Mouse (Mus musculus): ENCODE results near the gene Gad2.
"Not testable (repeated sequence)": the region's sequence is repeated elsewhere in the genome, so short reads cannot be mapped to it uniquely, and the experiment has no call there.

Gad2 gene

DNA sequence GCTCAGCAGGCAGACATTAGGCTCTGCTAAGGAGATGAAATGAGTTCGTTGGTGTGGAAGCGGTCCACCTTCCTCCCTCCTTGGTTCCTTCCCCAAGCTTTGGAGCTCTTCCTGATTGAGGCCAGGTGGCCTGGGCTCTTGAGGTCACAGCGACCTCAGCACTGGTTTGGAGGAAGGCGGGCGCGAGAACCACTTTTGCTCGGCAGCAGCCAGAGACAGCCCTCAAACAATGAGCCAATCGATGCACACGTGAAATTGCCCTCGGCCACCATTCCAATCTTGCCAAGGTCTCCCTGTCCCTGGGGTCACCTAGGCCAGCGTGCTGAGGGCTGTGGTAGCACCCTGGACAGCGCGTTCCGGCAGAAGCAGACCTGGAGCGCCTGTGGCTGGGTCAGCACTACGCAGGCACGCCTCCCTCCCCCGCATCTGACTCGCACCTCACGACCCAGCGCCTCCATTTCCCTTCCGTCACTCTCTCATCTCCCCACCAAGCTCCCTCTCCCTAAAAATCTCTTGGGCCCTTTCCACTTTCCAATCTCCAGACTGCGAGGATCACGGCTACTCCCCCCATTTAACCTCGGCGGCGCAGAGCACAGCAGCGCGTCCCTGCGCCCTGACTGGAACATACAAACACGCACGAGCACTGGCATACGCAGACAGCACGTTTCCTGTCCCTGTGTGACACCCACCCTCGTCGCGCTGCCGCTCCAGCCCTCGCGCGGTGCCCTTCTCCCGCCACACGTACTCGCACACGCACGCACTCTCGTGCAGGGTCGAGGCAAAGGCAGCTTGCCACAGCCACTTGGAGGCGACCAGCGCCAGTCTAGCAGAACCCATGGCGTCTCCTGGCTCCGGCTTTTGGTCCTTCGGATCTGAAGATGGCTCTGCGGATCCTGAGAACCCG lies at the start of gene Gad2:
TSS of gene Gad2 (plus strand) at position 378 of the 904 bp plus-strand sequence.
- DNase-seq (ENCODE audit: low spot score) = peak; percentile 19

GRCm38 (mm10) chr2:22587469-22588169 lies 34.4 kb upstream of the Gad2 start:
- not testable (repeated sequence) for DNase-seq (ENCODE audit: low spot score)

GRCm38 (mm10) chr2:22588170-22588541 lies 33.8 kb upstream of the Gad2 start:
- not testable (repeated sequence) for DNase-seq (ENCODE audit: low spot score)

DNA sequence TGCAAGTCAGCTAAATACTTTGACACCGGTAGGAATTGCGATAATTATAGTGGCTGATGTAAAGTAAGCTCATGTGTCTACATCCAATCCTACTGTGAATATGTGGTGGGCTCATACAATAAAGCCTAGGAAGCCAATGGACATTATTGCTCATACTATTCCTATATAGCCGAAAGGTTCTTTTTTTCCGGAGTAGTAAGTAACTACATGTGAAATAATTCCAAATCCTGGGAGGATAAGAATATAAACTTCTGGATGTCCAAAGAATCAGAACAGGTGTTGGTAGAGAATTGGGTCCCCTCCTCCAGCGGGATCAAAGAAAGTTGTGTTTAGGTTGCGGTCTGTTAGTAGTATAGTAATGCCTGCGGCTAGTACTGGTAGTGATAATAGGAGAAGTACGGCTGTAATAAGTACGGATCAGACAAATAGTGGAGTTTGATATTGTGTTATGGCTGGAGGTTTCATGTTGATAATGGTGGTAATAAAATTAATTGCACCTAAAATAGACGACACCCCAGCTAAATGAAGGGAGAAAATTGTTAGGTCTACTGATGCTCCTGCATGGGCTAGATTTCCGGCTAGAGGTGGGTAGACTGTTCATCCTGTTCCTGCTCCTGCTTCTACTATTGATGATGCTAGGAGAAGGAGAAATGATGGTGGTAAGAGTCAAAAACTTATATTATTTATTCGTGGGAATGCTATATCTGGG lies 33.2 kb upstream of the Gad2 start:
- DNase-seq (ENCODE audit: low spot score) = not testable (repeated sequence)

DNA sequence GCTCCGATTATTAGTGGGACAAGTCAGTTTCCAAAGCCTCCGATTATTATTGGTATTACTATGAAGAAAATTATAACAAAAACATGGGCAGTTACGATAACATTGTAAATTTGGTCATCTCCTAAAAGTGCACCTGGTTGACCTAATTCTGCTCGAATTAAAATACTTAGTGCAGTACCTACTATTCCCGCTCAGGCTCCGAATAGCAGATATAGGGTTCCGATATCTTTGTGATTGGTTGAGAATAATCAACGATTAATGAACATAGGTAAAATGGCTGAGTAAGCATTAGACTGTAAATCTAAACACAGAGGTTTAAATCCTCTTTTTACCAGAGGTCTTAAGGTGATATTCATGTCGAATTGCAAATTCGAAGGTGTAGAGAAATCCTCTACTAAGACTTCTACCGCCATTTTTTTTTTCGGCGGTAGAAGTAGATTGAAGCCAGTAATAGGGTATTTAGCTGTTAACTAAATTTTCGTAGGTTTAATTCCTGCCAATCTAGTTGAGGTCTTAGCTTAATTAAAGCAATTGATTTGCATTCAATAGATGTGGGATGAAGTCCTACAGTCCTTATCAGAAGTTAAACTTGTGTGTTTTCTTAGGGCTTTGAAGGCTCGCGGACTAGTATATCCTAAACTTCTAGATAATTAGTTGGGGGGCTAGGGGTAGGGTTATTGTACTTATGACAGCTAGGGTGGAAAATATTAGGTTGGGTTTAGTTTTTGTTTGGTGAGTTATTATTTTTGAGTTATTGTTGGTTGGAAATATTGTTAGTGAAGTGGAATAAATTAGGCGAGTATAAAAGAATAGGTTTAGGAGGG lies 32.4 kb upstream of the Gad2 start:
- not testable (repeated sequence) for DNase-seq (ENCODE audit: low spot score)

- no peak for DNase-seq (ENCODE audit: low spot score)
These were observed 31.9 kb upstream of the Gad2 start for GRCm38 (mm10) chr2:22590206-22590490.

DNA sequence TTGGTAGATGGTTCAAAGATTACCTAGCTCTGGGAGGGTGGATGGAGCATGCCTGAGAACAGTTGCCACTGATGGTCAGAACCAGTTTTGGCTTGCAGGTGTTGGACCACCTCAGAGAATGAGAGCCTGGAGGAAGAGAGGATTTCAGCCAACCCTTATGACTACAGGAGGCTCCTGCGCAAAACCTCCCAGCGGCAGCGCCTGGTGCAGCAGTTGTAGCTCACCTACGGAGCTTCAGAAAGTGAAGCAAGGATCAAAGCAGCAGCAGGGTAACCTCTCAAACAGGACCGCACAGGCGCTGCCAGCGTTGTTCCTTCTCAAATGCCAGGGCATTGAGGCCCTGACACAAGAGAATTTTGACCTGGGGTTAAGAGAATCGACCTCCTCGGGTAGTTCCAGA lies 4.1 kb upstream of the Gad2 start:
- DNase-seq (ENCODE audit: low spot score) = no peak

GRCm38 (mm10) chr2:22619416-22619815 lies 2.6 kb upstream of the Gad2 start:
- DNase-seq (ENCODE audit: low spot score) = no peak

DNA sequence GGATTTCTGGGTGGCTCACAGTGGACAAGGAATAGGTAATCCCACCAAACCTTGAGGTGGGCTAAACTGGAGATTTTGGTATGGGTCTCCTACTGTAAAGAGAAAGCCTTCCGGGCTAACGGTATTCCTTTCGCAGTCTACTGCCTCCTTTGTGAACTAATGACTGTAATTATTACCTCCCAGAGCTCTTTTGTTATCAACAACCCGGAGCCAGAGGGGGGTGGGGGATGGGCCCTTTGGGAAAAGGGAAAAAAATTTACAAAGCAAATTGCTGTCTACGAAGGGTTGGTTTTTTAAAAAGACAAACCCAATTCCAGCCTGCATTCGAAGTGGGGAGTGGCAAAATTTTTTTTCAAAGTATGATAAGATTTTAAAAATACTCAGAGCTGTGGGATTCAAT lies 2.0 kb upstream of the Gad2 start:
- DNase-seq (ENCODE audit: low spot score) = no peak

DNA sequence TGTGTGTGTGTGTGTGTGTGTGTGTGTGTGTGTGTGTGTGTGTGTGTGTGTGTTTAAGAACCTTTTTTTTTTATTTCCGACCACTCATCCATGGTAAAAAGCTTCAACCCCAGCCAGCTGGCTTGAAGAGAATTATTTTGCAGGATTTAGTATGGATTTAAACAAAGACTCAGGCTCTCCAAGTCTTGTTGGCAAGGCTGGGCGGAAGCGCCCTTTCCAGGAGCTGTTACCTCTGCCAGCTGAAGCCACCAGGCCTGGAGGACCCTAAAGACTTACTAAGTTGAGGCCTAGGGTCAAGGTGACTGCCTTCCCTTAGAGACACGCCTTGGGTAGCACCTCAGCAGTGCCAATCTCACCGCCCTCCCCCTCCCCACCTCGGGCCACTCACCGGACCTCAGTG lies 1.5 kb upstream of the Gad2 start:
- no peak for DNase-seq (ENCODE audit: low spot score)

DNA sequence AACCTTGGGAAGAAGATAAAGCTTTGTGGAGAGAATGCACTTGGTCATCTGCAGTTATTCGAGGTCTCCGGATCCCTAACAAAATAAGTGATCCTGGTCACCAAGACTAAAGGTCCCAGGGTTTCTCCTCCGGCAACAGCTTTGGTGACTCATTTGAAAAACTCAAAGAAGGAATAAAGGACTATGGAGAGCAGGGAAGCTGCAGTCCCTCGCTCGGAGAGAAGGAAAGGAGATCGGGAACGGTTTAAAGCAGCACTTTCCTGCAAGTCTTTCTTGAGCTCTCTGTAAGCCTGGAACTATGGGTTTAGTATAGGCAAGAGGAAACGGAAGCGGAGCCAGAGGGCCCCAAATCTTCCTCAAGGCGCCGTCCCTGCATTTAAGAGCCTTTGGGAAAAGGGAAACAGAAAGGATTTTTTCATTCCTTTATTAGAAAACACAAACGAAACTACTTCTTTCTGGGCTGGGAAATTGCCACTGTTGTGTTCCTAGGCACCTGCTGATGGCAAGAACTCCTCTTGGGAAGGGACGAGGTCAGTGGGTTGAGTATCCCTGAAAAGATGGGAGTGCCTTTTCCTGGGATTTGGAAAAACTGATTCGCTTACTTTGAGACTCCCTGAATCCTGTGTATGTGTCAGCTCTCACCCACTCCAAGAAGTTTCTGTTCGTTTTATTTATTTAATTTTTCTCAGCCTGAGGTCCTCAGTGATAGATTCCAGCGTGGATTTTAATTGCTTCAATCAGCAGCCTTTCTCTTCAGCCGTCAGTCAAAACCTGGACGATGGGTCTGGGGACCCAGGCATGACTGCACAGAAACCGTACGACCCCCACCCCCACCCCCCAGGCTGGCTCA lies 802 bp upstream of the Gad2 start:
- no peak for DNase-seq (ENCODE audit: low spot score)

GRCm38 (mm10) chr2:22623111-22624070 lies 1.4 kb downstream of the Gad2 start:
- no peak for DNase-seq (ENCODE audit: low spot score)

GRCm38 (mm10) chr2:22624188-22624975 lies 2.4 kb downstream of the Gad2 start:
- DNase-seq (ENCODE audit: low spot score) = no peak

DNA sequence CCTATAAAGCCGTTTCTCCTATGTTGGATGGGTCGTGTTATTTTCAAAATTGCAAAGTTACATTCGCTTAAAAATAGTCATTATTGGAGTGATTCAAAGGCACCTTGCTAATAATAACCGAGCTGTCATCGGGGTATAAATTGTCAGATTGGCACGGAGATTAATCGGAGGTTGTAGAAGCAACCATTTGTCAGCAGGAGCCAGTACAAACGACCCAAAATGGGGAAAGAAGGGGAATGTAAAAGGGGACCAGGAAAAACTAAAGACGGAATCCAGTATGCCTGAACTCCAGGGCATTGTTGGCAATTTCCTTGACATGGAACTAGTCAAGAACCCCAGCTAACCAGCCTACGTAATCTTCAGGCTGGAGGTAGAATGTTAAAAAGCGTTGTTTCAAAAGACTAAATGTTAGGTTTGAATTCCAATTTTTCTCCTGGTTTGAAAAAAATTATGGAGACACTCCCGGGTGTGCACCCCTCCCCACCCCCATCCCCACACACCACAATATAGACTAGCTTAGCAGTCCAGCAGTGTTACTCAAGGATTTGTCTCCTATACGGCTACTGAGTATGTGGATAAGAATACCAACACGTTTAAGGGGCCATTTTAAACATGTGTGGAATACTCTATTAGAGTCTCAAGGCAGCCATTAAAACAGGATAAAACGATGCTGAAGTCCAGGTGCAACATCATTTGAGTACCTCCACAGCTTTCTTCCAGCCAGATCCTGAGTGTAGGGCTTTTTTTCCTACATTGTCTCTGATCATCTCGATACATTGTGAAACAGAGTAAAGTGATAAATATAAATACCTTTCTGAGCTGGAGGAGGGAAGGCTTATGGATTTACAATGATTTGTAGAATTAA lies 3.3 kb downstream of the Gad2 start:
- no peak for DNase-seq (ENCODE audit: low spot score)

GRCm38 (mm10) chr2:22627147-22627666 lies 5.2 kb downstream of the Gad2 start:
- DNase-seq (ENCODE audit: low spot score) = no peak

DNA sequence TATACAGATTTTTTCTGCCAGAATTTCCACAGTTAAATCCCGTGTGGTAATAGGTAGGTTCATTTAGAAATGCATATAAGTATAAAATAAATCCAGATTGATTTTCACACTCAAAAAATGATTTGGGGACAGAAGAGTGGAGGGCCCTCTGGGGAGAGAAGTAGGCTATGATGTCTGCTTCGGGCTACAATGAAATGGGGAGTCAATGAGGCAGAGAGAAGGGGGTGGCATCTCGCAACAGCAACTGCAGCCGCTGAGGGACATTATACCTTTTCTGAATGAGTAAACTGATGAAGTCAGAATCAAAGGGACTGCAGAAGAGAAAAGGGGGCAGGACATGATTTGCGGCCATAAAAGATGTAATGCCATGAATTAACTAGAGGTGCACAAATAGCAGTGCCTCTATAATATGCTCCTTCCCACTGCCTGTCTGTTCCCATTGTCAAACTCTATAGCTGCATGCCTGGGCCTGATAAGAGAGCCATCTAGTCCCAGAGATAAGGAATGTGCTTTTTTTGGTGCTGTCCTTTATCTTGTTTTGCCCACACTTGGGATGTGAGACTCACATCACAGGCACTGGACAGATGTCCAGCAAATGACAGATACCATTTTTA lies 5.9 kb downstream of the Gad2 start:
- DNase-seq (ENCODE audit: low spot score) = no peak

- no peak for DNase-seq (ENCODE audit: low spot score)
These were observed 12.8 kb downstream of the Gad2 start for GRCm38 (mm10) chr2:22634766-22635165.

Data from urinary bladder, postnatal 14 days (tissue).